Mouse (Mus musculus): Measurements from ENCODE around the gene Krtap4-6.

GRCm38 (mm10) chr11:99640926-99641325, 24.8 kb downstream of the Krtap4-6 start:
- TF ChIP-seq POLR2A (IDR thresholded peaks at IDR 0.05; ENCODE audit: low read depth, low read length) (no peak), CTCF (IDR thresholded peaks at IDR 0.05; ENCODE audit: extremely low read depth, insufficient read length, insufficient replicate concordance, low read depth, low read length) (no peak)
